Mouse (Mus musculus) bone marrow macrophage, adult 2 months (primary cell): ENCODE results near the gene Kmt5a.

Source experiments
- CTCF ChIP-seq: IDR thresholded peaks from 2 replicates; pipeline ENCODE4 v1.5.1; 2012; ENCODE audit warnings: low read depth, mild to moderate bottlenecking, low read length, moderate library complexity
- POLR2A ChIP-seq: IDR thresholded peaks from 2 replicates; pipeline ENCODE4 v1.6.1; 2012; ENCODE audit warnings: mild to moderate bottlenecking, low read depth, low read length, borderline replicate concordance

GRCm38 (mm10) chr5:124456762-124457161 lies 17.0 kb downstream of the Kmt5a start:
- TF ChIP-seq POLR2A, result no peak
- TF ChIP-seq CTCF, result no peak
